Mouse (Mus musculus) forebrain, embryonic 14.5 days (tissue): ENCODE measurements around the gene Sgtb. TPM values are rescaled to one million over a fixed set of nuclear protein-coding genes. Genes with fewer than 3 reads are reported as not detected.
A peak's percentile ranks its signal among the peaks of the same experiment; 100 is the strongest.

Experiments used
- ATAC-seq: fragments of 200-750 bp; cut with Nextera tagmentation; 2 replicates; pipeline ENCODE4 v1.8.0; 2017; ENCODE audit warnings: mild to moderate bottlenecking, moderate library complexity
- DNase-seq: peaks from one replicate; pipeline ENCODE4 v3.0.0-alpha.2; 2015; ENCODE audit warnings: low spot score
- H3K27ac ChIP-seq: fragments of 300-500 bp; sonication (generic); 2 replicates; pipeline ENCODE4 v1.5.1; 2014; ENCODE audit warnings: low read depth, mild to moderate bottlenecking, control low read depth, low read length, moderate library complexity
- H3K27me3 ChIP-seq: fragments of 300-500 bp; sonication (generic); replicated peaks from 2 replicates; pipeline ENCODE4 v1.6.1; 2014; ENCODE audit warnings: low read length, control low read depth, mixed read lengths; ENCODE audit not compliant: control insufficient read depth, insufficient read depth
- H3K36me3 ChIP-seq: fragments of 300-500 bp; sonication (generic); 2 replicates; pipeline ENCODE4 v1.6.1; 2014; ENCODE audit warnings: low read length, control low read depth; ENCODE audit not compliant: control insufficient read depth, insufficient read depth
- H3K4me1 ChIP-seq: fragments of 300-500 bp; sonication (generic); 2 replicates; pipeline ENCODE4 v1.6.1; 2014; ENCODE audit warnings: antibody characterized with exemption, low read length, control low read depth; ENCODE audit not compliant: control insufficient read depth, insufficient read depth
- H3K4me2 ChIP-seq: fragments of 300-500 bp; sonication (generic); 2 replicates; pipeline ENCODE4 v1.6.1; 2014; ENCODE audit warnings: mild to moderate bottlenecking, control low read depth, low read length
- H3K4me3 ChIP-seq: fragments of 300-500 bp; sonication (generic); 2 replicates; pipeline ENCODE4 v1.5.1; 2014; ENCODE audit warnings: low read depth, low read length, control low read depth
- H3K9ac ChIP-seq: fragments of 300-500 bp; sonication (generic); 2 replicates; pipeline ENCODE4 v1.6.1; 2014; ENCODE audit warnings: mild to moderate bottlenecking, low read length, control low read depth, moderate library complexity
- H3K9me3 ChIP-seq: fragments of 300-500 bp; sonication (generic); replicated peaks from 2 replicates; pipeline ENCODE4 v1.6.1; 2016; ENCODE audit warnings: low read length, control low read depth, mixed read lengths; ENCODE audit not compliant: control insufficient read depth
- WGBS: fragments of 180-500 bp; shearing (Covaris S2); extraction: QIAGEN DNeasy Blood & Tissue Kit; methylation state at CpG from one replicate; pipeline ENCODE4 v1.1.7; 2014; 5-methylcytosine and 5-hydroxymethylcytosine counted together
- polyA plus RNA-seq: library from polyadenylated mRNA; unstranded; fragments of >200 nt; fragmentation: Nextera tagmentation; extraction: Ambion mirVana; gene quantifications from 2 replicates; pipeline ENCODE4 v1.2.1, GENCODE M21; 2014

Sgtb gene
- polyA plus RNA-seq, 1 experiment from 2014 or later: 29.4 TPM

- no peak overlapping the region for H3K4me3 ChIP-seq
- H3K9ac ChIP-seq: no peak overlapping the region
- H3K9me3 ChIP-seq: no peaks in the 10 kb centered on the region
- DNase-seq (no peak), ATAC-seq (no peak)
- H3K27me3 ChIP-seq: no peaks in the 10 kb centered on the region
- no peaks in the 10 kb centered on the region for H3K4me1 ChIP-seq
- no peak overlapping the region for H3K4me2 ChIP-seq
- no peaks in the 10 kb centered on the region for H3K36me3 ChIP-seq
- no peak overlapping the region for H3K27ac ChIP-seq
- WGBS: 97% methylated on average over 7 of the region's 7 CpGs
Measured at GRCm38 (mm10) chr13:104097190-104097589, 12.4 kb upstream of the Sgtb start.

- H3K36me3 ChIP-seq: no peaks in the 10 kb centered on the region
- ATAC-seq (no peak), DNase-seq (no peak)
- H3K4me3 ChIP-seq: no peak overlapping the region
- no peak overlapping the region for H3K9ac ChIP-seq
- no peaks in the 10 kb centered on the region for H3K4me1 ChIP-seq
- H3K27ac ChIP-seq: no peak overlapping the region
- H3K4me2 ChIP-seq: no peak overlapping the region
- 0 out of 2 replicates have a peak, but pooled peaks cover 3% of the 10 kb centered on the region for H3K9me3 ChIP-seq
- no peaks in the 10 kb centered on the region for H3K27me3 ChIP-seq
- 93% methylated on average over 4 of the region's 4 CpGs for WGBS
Measured at GRCm38 (mm10) chr13:104100416-104100815, 9.1 kb upstream of the Sgtb start.

GRCm38 (mm10) chr13:104101606-104102235 is 7.8 kb upstream of the Sgtb start:
- 0 out of 2 replicates have a peak, but pooled peaks cover 3% of the 10 kb centered on the region for H3K9me3 ChIP-seq
- H3K4me3 ChIP-seq: no peak overlapping the region
- no peak overlapping the region for H3K4me2 ChIP-seq
- WGBS: 90% methylated on average over 5 of the region's 5 CpGs
- no peak overlapping the region for H3K9ac ChIP-seq
- H3K36me3 ChIP-seq: no peaks in the 10 kb centered on the region
- DNase-seq (no peak), ATAC-seq (no peak)
- no peaks in the 10 kb centered on the region for H3K27me3 ChIP-seq
- no peaks in the 10 kb centered on the region for H3K4me1 ChIP-seq
- no peak overlapping the region for H3K27ac ChIP-seq

GRCm38 (mm10) chr13:104108651-104109287 is 772 bp upstream of the Sgtb start:
- Histone ChIP-seq H3K4me3 (peak overlapping the region; percentile 81), H3K4me2 (peak overlapping the region; percentile 95), H3K9ac (peak overlapping the region; percentile 73), H3K9me3 (0 out of 2 replicates have a peak, but pooled peaks cover 3% of the 10 kb centered on the region), H3K27ac (peak overlapping the region; percentile 65), H3K36me3 (0 out of 2 replicates have a peak, but pooled peaks cover 2% of the 10 kb centered on the region), H3K27me3 (no peaks in the 10 kb centered on the region), H3K4me1 (peaks cover 13% of the 10 kb centered on the region; the same call in 1 of the 2 replicates)
- 1% methylated on average over 24 of the region's 24 CpGs for WGBS
- DNase-seq (peak; percentile 48), ATAC-seq (peak; percentile 13)

- Histone ChIP-seq H3K36me3 (peaks cover 11% of the 10 kb centered on the region), H3K27ac (peak overlapping the region; percentile 80), H3K4me3 (peak overlapping the region; percentile 81), H3K9ac (peak overlapping the region; percentile 79), H3K4me1 (peaks cover 13% of the 10 kb centered on the region; the same call in 1 of the 2 replicates), H3K27me3 (no peaks in the 10 kb centered on the region), H3K9me3 (no peaks in the 10 kb centered on the region), H3K4me2 (peak overlapping the region; percentile 95)
- ATAC-seq (peak; percentile 81), DNase-seq (peak; percentile 79)
- 1% methylated on average over 36 of the region's 38 CpGs for WGBS
Measured at GRCm38 (mm10) chr13:104109816-104110521, 428 bp downstream of the Sgtb start.

- WGBS: 42% methylated on average over 7 of the region's 7 CpGs
- Histone ChIP-seq H3K27ac (peak overlapping the region; percentile 80; the same call in 1 of the 2 replicates), H3K4me3 (peak overlapping the region; percentile 81), H3K9me3 (no peaks in the 10 kb centered on the region), H3K4me2 (peak overlapping the region; percentile 95), H3K27me3 (no peaks in the 10 kb centered on the region), H3K9ac (peak overlapping the region; percentile 79), H3K36me3 (peaks cover 17% of the 10 kb centered on the region), H3K4me1 (peaks cover 13% of the 10 kb centered on the region; the same call in 1 of the 2 replicates)
- ATAC-seq: no peak
- no peak for DNase-seq
Measured at GRCm38 (mm10) chr13:104110526-104110925, 985 bp downstream of the Sgtb start.

- Histone ChIP-seq H3K4me1 (peaks cover 13% of the 10 kb centered on the region; the same call in 1 of the 2 replicates), H3K9me3 (no peaks in the 10 kb centered on the region), H3K4me2 (peak overlapping the region; percentile 38), H3K4me3 (no peak overlapping the region), H3K9ac (no peak overlapping the region), H3K36me3 (peaks cover 28% of the 10 kb centered on the region), H3K27ac (no peak overlapping the region), H3K27me3 (no peaks in the 10 kb centered on the region)
- DNase-seq (peak; percentile 57), ATAC-seq (no peak)
- WGBS: 35% methylated on average over 12 of the region's 12 CpGs
Measured at GRCm38 (mm10) chr13:104112266-104112900, 2.8 kb downstream of the Sgtb start.

- H3K4me1 ChIP-seq: peaks cover 13% of the 10 kb centered on the region; the same call in 1 of the 2 replicates
- H3K36me3 ChIP-seq: peaks cover 36% of the 10 kb centered on the region
- H3K9ac ChIP-seq: no peak overlapping the region
- no peaks in the 10 kb centered on the region for H3K27me3 ChIP-seq
- 92% methylated on average over 4 of the region's 4 CpGs for WGBS
- H3K27ac ChIP-seq: no peak overlapping the region
- H3K4me2 ChIP-seq: no peak overlapping the region
- H3K4me3 ChIP-seq: no peak overlapping the region
- no peaks in the 10 kb centered on the region for H3K9me3 ChIP-seq
- no peak for ATAC-seq
- no peak for DNase-seq
Measured at GRCm38 (mm10) chr13:104113782-104114181, 4.2 kb downstream of the Sgtb start.
